Mouse (Mus musculus) activated CD4-positive, CD25-positive, alpha-beta regulatory T cell, adult 4 months (primary cell): Measurements from ENCODE around the gene Dgkg. TPM values are rescaled to one million over a fixed set of nuclear protein-coding genes. Genes with fewer than 3 reads are reported as not detected.

ENCODE experiments used
- ATAC-seq: one replicate; pipeline ENCODE4 v1.8.0; 2017
- polyA plus RNA-seq, 2 experiments: library from polyadenylated mRNA; unstranded; fragments of 100-300 nt; shearing (Covaris generic); gene quantifications; one replicate each; pipeline ENCODE4 v1.2.1; 2017

Dgkg gene
- polyA plus RNA-seq, 2 experiments from 2014 or later, result 0.46 to 0.57 TPM

DNA sequence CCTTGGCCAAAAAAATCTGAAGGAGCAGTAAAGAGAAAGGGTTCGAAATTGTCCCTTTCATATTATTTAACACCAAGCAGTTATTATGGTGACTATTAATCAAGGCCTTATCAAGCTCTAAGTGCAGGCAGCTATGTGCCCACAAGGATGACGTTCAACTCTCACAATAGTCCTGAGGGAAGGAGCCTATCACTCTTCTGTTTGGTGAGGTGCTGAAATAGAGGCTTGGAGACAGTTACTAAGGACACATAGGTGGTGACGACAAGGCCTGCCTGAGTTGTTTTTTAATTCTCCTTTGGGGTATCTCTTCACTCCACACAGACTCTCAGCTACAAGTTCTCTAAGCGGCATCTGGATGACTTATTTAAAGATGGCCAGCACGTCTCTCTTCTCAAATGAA, 161.8 kb downstream of the Dgkg start:
- ATAC-seq, result no peak

DNA sequence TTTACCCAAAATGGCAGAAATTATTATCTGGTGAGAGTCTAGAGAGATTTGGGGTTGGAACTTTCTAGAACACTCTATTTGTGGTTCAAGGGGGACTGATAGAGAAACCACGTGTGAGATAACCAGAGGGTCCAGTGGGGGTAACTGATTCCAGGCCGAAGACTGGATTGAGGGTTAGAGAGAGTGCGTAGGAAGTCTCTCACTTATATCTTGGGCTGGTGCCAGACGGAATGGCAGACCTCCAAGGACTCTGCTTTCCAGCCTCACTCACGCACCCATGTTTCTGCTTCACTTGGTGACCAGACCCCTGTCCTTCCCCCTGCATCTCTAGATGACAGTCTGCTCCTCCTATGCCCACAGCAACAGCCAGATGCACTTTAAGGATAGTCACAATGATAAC, 162.2 kb downstream of the Dgkg start:
- no peak for ATAC-seq

DNA sequence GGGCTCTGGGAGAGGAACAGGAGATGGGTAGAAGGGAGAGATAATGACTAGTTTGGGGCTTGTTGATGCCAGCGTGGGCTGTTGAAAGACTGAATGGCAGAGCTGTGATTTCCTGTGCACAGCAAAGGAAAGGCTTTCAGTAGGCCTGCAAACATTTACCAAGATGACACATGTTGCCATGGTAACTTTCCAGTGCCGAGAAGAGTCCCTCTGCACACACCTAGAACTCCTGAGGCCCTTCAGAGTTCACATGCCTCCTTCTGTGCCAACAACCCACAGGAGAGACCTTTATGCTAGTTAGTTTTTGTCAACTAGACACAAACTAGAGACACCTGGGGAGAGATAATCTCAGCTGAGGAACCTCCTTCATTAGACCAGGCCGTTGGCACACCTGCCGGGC, 163.6 kb downstream of the Dgkg start:
- ATAC-seq, result peak; percentile 65

DNA sequence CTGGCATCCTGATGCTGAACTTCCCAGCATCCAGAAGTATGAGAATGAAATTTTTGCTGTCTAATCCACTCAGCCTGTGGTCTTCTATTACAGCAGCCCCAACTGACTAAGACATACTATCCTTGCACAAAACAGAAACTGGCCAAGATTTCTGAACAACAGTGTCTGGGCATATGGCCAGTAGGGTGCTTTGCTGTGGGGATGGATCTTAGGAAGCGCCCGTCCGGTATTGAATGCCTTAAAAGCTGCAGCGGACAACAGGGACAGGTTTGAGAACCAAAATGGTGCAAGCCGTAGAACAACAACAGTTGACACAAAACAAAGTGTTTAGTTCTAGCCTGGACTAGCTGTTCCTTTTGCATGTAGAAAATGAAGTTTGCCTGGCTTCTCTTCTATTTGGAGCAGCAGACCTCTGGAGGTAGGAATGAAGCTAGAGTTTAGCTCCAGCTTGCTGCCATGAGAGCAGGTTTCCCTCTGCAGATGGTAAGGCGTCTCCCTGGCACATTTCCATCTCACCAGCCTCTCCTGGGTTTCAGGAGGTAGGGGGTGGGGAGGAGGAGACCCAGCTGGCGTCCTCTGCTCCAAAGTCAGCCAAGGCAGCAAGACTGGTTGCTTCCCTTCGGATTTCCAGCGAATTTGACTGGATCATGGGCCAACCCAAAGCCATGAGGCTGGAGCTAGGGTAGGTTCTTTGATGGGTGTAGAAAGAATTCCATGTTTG, 165.4 kb downstream of the Dgkg start:
- ATAC-seq, result no peak

DNA sequence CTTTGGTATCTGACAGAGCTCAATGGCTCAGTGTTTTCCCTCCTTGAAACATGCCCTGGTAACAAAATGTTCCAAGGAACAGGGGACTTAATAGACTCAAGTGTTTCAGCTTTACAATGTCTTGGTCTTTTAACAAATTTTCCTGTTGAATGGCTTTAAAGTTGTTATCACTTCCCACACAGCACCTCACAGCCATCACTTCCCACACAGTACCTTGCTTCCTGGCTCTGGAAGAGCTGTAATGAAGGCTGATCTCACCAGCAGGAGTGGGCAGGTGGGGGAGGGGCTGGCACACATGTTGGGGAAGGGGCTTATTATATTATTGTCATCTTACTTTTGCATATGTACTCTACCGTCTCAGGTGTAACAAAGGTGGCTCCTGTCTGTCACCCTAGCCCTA, 173.1 kb downstream of the Dgkg start:
- no peak for ATAC-seq

DNA sequence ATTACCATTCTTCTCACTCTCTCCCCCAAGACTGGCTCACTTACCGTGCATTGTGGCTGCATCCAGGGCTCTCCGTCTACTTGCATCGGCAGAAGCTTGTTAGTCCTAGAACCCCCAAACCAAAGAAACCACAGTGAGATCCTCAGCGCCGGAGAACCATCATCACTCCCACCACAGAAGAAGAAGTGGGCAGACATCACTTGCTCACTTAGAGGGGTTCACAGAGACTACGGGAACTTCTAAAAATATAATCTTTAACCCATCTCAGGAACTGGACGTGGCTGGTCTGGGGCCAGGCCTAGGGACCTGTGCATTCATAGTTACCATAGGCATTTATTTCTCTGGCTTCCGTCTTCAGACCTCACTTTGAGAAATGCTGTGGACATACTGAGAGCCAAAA, 177.7 kb downstream of the Dgkg start:
- ATAC-seq, result no peak

DNA sequence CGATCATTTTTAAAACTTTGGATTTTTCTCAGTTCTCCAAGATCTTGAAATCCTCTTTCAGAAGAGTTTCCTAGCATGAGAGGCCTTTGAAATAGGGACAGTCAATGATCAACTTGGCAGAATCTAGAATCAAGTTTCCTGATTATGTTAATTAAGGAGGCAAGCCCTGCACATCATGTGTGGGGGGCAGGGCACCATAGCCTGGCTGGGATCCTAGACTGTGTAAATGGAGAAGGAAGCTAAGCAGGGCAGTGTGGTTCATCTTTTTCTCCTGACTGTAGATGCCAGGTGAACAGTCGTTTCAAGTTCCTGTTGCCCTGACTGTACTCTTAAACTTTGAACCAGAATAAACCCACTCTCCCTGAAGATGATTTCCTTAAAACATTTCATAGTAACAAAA, 185.3 kb downstream of the Dgkg start:
- ATAC-seq, result no peak

DNA sequence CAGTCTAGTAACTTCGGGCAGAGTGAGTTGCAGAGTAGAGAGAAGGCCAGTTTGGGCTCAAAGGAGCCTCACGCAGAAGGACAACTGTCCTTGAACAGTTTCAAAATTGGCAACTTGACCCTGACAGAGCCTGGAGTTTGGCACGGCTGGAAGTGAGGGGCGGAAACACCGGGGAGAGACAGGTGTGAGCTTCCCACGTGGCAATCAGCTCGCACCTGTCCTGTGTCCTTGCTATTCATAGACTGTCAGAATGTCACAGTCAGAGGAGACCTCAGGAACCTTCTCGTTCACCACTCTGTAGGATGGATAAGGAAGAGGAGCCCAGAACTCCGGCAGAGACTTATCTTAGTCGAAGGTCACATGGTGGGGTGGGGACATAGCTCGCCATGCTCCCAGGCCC, 187.6 kb downstream of the Dgkg start:
- no peak for ATAC-seq

DNA sequence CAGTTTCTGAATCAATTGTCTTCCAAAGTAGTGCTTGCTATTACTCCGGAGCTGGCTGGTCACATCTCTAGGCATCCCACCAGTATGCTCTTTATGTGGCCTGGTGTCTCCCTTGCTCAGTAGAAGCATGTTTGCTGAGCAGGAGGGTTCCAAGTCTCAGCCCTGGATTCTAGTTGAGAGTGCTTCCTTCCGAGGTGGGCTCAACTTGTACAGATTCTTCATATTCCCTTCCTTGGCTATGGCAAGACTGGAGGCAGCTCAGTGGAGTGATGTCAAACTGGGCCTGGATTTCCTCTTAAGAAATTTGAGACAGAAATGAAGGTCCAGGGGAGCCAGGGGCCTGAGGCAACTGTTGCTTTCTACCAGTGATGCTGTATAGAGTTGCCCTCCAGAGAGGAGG, 189.9 kb downstream of the Dgkg start:
- no peak for ATAC-seq

DNA sequence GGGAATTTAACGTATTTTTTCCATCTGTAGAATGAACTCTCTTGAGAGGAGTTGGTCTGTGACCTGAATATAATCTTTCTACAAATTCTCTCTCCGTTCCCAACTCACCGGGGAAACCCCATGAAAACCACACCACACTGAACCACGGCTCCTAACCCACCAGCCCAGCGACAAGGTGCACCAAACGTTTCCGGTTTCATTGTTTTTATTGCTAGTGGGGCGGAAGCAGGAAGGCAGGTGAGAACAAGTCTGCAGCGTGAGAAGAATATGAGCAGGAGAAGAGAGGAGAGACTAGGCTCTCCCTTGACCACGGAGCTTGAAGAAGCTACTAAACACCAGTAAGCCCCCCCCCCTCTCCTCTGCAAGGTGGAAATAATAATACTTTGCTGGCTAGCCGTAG, 190.6 kb downstream of the Dgkg start:
- peak; percentile 96 for ATAC-seq

DNA sequence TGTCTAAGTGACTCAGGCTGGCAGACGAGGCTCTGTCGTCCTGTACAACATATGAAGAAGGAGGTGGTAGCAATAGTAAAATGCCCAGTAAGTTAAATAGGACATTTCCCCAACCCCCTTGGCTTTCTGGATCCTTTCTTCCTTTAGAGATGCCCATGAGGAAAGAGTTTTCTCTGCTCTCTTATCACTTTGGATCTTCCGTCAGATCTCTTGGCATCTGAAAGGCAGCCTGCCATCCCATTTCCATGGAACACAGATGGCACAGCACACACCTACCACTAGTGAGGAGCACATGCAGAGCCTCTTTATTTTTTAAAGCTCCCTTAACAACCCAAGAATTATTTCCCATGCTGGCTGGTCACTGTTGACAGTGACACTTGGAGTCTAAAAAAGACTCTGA, 194.8 kb downstream of the Dgkg start:
- no peak for ATAC-seq

DNA sequence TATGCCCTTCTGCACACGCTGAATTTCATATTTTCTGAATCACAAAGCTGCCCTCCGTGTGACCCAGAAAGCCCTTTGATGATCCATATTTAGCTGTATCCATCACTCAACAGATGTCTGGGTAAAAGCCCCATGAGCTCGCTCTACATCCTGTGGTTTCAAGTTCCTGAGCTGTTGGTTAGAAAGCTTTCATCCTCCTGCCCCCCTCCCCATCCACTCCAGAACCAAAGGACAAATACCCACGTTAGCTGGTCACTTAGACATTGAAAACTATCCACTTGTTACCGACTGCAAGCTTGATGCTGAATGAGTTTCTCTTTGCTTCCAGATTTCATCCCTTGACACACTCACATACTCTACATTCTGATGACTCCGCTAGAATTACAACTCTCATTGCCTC, 195.3 kb downstream of the Dgkg start:
- no peak for ATAC-seq

DNA sequence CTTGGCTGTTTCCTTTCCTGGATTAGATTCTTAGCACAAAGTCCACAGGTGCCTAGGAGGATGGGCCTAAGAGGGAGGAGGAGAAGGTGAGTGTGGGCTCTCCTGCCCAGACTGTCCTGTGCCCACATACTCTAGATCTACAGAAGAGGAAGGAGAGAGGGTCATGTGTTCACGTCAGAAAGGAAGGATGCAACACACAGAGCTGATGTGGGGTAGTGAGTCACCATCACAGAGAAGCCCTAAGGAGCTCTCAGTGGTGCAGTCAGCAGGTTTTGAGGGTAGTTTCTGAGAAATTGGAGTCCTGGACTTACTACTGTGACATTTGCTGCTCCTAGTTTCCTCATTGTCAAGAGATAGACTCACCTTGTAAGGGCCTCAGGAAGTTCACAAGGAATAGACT, 196.1 kb downstream of the Dgkg start:
- no peak for ATAC-seq

DNA sequence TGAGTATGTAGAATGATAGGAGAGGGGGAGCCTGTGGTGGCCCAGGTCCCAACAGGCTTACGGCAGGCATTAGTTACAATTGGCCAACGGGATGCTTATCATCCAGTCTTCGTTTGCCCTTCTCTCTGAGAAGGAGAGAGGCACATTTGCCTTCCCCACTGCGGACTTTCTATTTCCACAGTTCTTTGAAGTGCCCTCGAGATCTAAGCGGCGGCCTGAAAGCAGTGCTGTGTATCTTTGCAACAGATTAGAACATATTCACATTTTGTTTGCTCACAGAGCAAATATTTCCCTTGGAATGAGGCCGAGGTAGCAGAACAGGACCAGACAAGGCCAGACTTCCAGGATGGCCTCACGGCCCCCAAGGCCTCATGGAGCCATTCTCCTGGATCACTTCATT, 204.9 kb downstream of the Dgkg start:
- ATAC-seq, result no peak

DNA sequence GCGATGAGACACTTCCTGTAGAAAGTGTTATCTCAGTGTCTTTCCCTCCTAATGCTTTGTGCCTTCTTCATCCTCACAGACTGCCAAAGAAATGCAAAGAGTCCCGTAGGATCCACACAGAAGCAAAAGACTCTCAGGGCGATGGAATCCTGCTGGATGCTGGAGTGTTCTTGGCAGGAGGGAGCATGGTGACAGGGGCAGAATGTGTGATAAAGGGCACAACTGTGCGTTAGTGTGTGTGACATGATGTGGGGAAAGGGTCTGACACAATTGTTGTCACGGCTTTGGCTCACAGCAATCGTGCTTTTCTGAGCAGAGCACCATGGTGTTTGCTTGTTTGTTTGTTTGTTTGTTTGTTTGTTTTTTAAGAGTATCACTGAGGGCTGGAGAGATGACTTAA, 208.9 kb downstream of the Dgkg start:
- no peak for ATAC-seq

DNA sequence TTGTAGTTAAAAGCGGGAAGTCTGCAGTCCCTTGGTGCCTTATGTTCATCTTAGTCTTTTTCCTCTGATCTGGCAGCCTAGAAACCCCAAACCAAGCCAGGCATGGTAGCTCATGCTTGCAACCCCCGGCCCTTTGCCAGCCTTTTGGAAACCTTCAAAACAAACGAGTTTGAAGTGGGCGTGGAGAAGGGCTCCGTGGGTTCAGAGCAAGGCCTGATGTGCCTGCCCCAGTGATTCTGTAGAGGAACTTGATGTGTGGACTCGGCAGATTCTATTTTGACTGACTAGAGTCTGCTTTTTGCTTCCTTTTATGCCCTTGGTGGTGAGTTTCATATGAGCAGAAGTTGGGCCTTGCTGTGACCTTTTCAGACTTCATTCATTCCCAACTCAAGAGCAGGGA, 212.2 kb downstream of the Dgkg start:
- no peak for ATAC-seq

DNA sequence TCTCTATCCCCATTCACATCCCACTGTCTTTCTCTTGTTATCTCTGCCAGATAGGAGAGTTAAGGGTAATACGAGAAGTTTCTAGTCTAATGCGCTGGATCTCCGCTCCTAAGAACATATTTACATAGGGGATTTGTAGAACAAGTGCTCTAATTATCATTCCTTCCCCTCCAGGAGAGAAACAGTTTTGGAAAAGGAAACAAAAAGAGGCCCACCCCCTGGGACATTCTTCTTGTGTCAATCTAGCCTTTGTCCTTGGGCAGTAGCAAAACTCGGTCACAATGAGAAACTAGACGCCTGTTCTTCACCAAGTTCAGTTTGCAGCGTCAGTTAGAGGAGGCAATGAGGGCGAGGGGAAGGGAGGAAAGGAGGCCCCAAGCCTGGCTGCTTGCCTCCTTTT, 214.8 kb downstream of the Dgkg start:
- ATAC-seq, result no peak

DNA sequence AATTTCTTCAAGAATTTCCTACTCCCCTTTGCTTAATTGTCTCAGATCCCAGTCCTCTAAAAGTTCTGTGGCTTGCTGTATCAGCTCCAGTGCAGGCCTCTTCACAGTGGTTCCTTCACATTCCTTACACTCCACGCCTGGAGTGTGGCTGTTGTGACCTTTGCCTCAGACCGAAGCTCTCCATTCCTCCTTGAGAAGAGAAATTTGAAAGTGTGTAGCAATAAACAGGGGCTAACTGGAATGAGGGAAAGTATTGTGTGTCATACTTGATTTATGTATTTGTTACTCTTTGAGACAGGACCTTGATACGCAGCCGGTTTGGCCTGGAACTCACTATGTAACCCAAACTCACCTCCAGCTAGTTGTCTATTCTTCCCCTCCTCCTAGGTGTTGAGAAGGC, 215.7 kb downstream of the Dgkg start:
- ATAC-seq, result no peak

DNA sequence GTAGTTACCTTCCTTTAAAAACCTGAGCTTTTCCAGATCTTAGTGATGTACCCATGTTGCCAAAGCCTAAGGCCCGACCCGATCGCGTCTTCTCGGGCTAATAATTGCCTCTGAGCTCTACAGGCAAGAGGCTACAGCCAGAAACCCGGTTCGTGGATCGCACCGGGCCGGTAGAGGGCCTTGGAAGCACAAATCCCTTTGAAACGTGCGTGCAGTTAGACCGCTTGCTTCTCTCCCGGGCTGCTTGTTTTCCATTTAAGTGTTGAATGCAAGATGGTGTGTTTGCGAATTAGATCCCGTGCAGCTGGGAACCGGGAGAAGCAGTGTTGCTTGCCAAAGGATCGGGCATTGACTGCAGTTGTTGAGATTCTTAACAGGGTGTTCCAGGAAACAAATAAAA, 216.8 kb downstream of the Dgkg start:
- ATAC-seq, result no peak

DNA sequence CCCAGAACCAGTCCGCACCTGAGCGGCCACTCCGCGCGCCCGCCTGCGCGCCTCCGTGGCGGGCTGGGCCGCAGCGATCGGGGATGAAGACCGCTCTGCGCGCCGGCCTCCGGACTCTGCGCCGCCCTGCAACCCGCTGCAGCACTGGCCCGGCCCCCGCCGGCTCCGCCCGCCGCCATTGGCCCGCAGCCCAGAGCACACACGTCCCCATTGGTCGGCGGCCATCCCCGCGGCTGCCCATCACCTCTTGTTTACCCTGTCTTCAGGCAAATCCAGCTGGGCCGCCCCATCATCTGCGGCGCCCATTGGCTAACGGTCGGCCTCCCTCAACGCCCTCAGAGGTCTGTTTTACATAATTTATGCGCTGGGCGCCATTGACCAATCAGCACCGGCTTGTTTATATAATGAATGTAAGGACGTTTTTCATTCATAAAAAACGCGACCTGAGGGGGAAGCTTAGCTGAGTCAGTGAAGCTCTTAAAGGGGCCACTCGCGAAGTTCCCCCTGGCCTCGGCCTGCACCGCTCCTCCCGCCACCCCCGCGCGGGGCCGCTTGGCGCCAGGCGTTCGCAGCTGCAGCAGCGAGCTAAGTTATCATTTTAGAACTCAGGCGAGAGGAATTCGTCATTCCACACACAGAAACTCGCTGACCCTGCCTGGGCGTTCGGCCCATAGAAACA, 217.4 kb downstream of the Dgkg start, which contains the start of gene Etv5:
Gene Etv5, minus strand, starts transcription at position 221 of the 679 bp plus-strand sequence.
- ATAC-seq, result peak; percentile 98

DNA sequence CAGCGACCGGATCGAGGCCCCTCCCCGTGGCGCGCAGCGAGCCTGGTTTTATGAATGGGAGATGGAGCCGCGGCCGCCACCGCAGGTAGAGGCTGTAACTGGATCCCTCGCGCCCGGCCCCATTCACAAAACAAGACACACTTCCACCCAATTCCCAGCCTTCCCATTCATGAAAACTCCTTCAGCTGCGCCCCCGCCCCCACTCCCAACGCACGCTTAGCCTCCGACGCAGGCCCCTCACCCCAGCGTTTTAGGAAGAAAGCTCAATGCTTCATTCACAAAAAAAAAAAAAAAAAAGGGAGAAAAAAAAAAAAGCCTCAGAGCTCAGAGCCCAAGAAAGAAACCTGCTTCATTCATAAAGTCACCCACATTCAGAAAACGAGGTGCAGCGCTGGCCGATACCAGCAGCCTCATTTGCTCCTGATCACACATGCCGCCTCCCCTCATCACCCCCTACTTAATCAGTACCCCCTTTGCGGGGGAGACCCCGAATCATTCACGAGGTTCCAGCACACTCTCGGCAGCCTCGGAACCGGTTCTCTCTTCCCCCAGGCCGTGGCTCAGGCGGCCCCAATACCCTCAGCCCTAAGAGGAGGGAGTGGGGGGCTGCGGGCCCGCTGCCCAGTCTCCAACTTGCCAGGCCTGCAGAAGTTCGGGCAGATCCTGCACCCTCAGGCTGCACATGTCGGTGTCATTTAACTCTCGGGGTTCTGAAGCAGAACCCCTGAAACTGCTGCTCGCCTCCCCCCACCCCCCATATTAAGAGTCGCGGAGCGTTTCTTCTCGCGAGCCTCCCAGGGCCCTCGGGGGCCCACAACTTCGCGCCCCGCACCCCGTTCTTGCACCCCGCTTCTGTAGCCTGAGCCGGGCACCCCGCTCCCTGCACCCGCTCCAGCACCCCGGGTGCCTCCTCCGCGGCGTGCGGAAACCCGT, 218.3 kb downstream of the Dgkg start:
- ATAC-seq, result peak; percentile 21

DNA sequence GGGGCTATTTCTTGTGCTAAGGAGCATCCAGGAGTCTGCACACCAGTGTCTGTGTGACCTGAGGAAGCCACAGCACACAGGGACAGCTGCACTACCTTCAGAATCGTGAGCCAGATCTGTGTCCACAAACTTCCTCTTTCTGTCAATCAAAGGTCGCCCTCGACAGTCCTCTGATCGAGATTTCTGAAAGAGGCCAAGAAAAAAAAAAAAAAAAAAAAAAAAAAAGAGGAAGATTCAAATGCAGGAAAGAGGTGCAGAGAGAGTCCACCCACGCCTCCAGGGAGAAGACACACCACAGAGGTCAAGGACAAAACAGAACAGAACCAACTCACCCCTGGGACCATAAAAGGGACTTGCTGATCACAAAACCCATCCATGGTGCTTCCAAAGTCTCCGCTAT, 220.9 kb downstream of the Dgkg start:
- no peak for ATAC-seq

DNA sequence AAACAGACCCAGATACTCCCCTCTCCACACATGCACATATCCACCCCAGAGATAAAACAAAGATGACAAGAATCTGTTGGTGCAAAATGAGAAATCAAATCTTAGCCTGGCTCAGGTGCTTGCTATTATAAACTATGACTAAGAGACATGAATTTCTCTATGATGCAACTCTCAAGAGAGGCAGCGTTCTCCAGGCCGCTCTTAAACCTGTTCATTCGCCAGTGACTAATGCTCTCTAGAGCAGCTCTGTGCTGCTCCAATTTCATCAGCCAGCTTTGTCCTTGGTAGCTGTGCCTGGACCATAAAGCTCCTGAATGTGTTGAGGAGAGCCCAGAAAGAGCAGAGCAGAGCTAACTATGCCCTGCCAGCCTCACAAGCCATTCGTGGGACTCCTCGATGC, 222.5 kb downstream of the Dgkg start:
- ATAC-seq, result no peak

DNA sequence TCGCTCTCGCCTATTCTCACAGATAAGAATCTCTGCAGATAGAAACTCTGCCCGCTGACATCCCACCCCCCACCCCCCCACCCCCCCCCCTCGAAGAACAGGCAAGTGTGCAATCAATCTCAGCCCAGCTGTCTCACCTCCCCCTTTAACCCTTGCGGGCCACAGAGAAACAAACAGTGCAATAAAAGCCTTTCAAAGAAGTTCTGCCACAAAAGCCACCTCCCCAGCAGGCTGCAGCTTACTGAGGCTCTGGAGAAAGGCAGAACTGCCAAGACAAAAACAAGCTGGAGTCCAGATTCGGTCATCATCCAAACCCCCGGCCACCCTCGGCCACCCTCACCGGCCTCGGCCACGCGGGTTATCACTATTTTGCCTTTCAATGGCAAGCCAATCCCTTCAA, 223.1 kb downstream of the Dgkg start:
- ATAC-seq, result no peak
